Mouse (Mus musculus): Measurements from ENCODE around the gene Necab3. TPM values are rescaled to one million over a fixed set of nuclear protein-coding genes. Genes with fewer than 3 reads are reported as not detected.

The Necab3 gene
- polyA plus RNA-seq, 1 experiment, result 14.8 TPM

- 76% methylated on average over 3 of the region's 3 CpGs for WGBS
- Histone ChIP-seq H3K27ac (ENCODE audit: control insufficient read depth, insufficient read depth, low read length) (no peak overlapping the region), H3K4me3 (ENCODE audit: control insufficient read depth, insufficient read depth, low read length) (no peak overlapping the region), H3K4me1 (replicated peaks; ENCODE audit: control insufficient read depth, insufficient read depth, low read length) (no peaks in the 10 kb centered on the region), H3K27me3 (ENCODE audit: control insufficient read depth, insufficient read depth, low read length) (no peaks in the 10 kb centered on the region), H3K36me3 (ENCODE audit: control insufficient read depth, insufficient read depth, low read length) (peaks cover 18% of the 10 kb centered on the region; the same call in 1 of the 2 replicates)
- TF ChIP-seq POLR2A (IDR thresholded peaks at IDR 0.05; ENCODE audit: control insufficient read depth, extremely low read depth, insufficient read depth, low read length, poor library complexity) (no peak), CTCF (IDR thresholded peaks at IDR 0.05; ENCODE audit: borderline replicate concordance, control insufficient read depth, extremely low read depth, insufficient read depth, low read length, poor library complexity) (no peak)
- DNase-seq, result peak; percentile 27
Measured at GRCm38 (mm10) chr2:154539720-154540119, 19.0 kb downstream of the Necab3 start.

GRCm38 (mm10) chr2:154538710-154539109 lies 20.0 kb downstream of the Necab3 start:
- H3K4me1 ChIP-seq (replicated peaks; ENCODE audit: control insufficient read depth, insufficient read depth, low read length), result no peaks in the 10 kb centered on the region
- H3K4me3 ChIP-seq (ENCODE audit: control insufficient read depth, insufficient read depth, low read length), result no peak overlapping the region
- 93% methylated on average over 3 of the region's 3 CpGs for WGBS
- no peak overlapping the region for H3K27ac ChIP-seq (ENCODE audit: control insufficient read depth, insufficient read depth, low read length)
- TF ChIP-seq CTCF (IDR thresholded peaks at IDR 0.05; ENCODE audit: borderline replicate concordance, control insufficient read depth, extremely low read depth, insufficient read depth, low read length, poor library complexity), result no peak
- no peak for TF ChIP-seq POLR2A (IDR thresholded peaks at IDR 0.05; ENCODE audit: control insufficient read depth, extremely low read depth, insufficient read depth, low read length, poor library complexity)
- no peaks in the 10 kb centered on the region for H3K27me3 ChIP-seq (ENCODE audit: control insufficient read depth, insufficient read depth, low read length)
- H3K36me3 ChIP-seq (ENCODE audit: control insufficient read depth, insufficient read depth, low read length), result peaks cover 21% of the 10 kb centered on the region; the same call in 1 of the 2 replicates
- DNase-seq, result no peak

- no peak overlapping the region for H3K27ac ChIP-seq (ENCODE audit: control insufficient read depth, insufficient read depth, low read length)
- H3K27me3 ChIP-seq (ENCODE audit: control insufficient read depth, insufficient read depth, low read length), result no peaks in the 10 kb centered on the region
- peaks cover 22% of the 10 kb centered on the region; the same call in 1 of the 2 replicates for H3K36me3 ChIP-seq (ENCODE audit: control insufficient read depth, insufficient read depth, low read length)
- no peaks in the 10 kb centered on the region for H3K4me1 ChIP-seq (replicated peaks; ENCODE audit: control insufficient read depth, insufficient read depth, low read length)
- DNase-seq, result no peak
- no peak for TF ChIP-seq CTCF (IDR thresholded peaks at IDR 0.05; ENCODE audit: borderline replicate concordance, control insufficient read depth, extremely low read depth, insufficient read depth, low read length, poor library complexity)
- no peak for TF ChIP-seq POLR2A (IDR thresholded peaks at IDR 0.05; ENCODE audit: control insufficient read depth, extremely low read depth, insufficient read depth, low read length, poor library complexity)
- H3K4me3 ChIP-seq (ENCODE audit: control insufficient read depth, insufficient read depth, low read length), result no peak overlapping the region
- WGBS, result 86% methylated on average over 2 of the region's 2 CpGs
Measured at GRCm38 (mm10) chr2:154538310-154538709, 20.4 kb downstream of the Necab3 start.

- 96% methylated on average over 12 of the region's 12 CpGs for WGBS
- DNase-seq, result no peak
- Histone ChIP-seq H3K27me3 (ENCODE audit: control insufficient read depth, insufficient read depth, low read length) (no peaks in the 10 kb centered on the region), H3K36me3 (ENCODE audit: control insufficient read depth, insufficient read depth, low read length) (peaks cover 40% of the 10 kb centered on the region), H3K4me1 (replicated peaks; ENCODE audit: control insufficient read depth, insufficient read depth, low read length) (no peaks in the 10 kb centered on the region), H3K4me3 (ENCODE audit: control insufficient read depth, insufficient read depth, low read length) (no peak overlapping the region), H3K27ac (ENCODE audit: control insufficient read depth, insufficient read depth, low read length) (no peak overlapping the region)
- no peak for TF ChIP-seq POLR2A (IDR thresholded peaks at IDR 0.05; ENCODE audit: control insufficient read depth, extremely low read depth, insufficient read depth, low read length, poor library complexity)
- TF ChIP-seq CTCF (IDR thresholded peaks at IDR 0.05; ENCODE audit: borderline replicate concordance, control insufficient read depth, extremely low read depth, insufficient read depth, low read length, poor library complexity), result no peak
Measured at GRCm38 (mm10) chr2:154534704-154535270, 23.9 kb downstream of the Necab3 start.

- H3K27ac ChIP-seq (ENCODE audit: control insufficient read depth, insufficient read depth, low read length), result no peak overlapping the region
- H3K36me3 ChIP-seq (ENCODE audit: control insufficient read depth, insufficient read depth, low read length), result peaks cover 43% of the 10 kb centered on the region
- no peaks in the 10 kb centered on the region for H3K27me3 ChIP-seq (ENCODE audit: control insufficient read depth, insufficient read depth, low read length)
- no peak for TF ChIP-seq CTCF (IDR thresholded peaks at IDR 0.05; ENCODE audit: borderline replicate concordance, control insufficient read depth, extremely low read depth, insufficient read depth, low read length, poor library complexity)
- no peak for TF ChIP-seq POLR2A (IDR thresholded peaks at IDR 0.05; ENCODE audit: control insufficient read depth, extremely low read depth, insufficient read depth, low read length, poor library complexity)
- H3K4me1 ChIP-seq (replicated peaks; ENCODE audit: control insufficient read depth, insufficient read depth, low read length), result no peaks in the 10 kb centered on the region
- WGBS, result 91% methylated on average over 3 of the region's 3 CpGs
- H3K4me3 ChIP-seq (ENCODE audit: control insufficient read depth, insufficient read depth, low read length), result no peak overlapping the region
- DNase-seq, result no peak
Measured at GRCm38 (mm10) chr2:154532888-154533287, 25.8 kb downstream of the Necab3 start.

- H3K36me3 ChIP-seq (ENCODE audit: control insufficient read depth, insufficient read depth, low read length), result peaks cover 40% of the 10 kb centered on the region
Measured at GRCm38 (mm10) chr2:154526531-154526930, 32.2 kb downstream of the Necab3 start.

More at GRCm38 (mm10) chr2:154526531-154526930, 32.2 kb downstream of the Necab3 start:
- H3K4me3 ChIP-seq (ENCODE audit: control insufficient read depth, insufficient read depth, low read length), result no peak overlapping the region
- TF ChIP-seq CTCF (IDR thresholded peaks at IDR 0.05; ENCODE audit: borderline replicate concordance, control insufficient read depth, extremely low read depth, insufficient read depth, low read length, poor library complexity) (no peak), POLR2A (IDR thresholded peaks at IDR 0.05; ENCODE audit: control insufficient read depth, extremely low read depth, insufficient read depth, low read length, poor library complexity) (no peak)
- WGBS, result 97% methylated on average over 3 of the region's 3 CpGs
- no peaks in the 10 kb centered on the region for H3K27me3 ChIP-seq (ENCODE audit: control insufficient read depth, insufficient read depth, low read length)
- H3K27ac ChIP-seq (ENCODE audit: control insufficient read depth, insufficient read depth, low read length), result no peak overlapping the region
- H3K4me1 ChIP-seq (replicated peaks; ENCODE audit: control insufficient read depth, insufficient read depth, low read length), result no peaks in the 10 kb centered on the region
- no peak for DNase-seq

Measured in thymus, adult 2 months (tissue).